Mouse (Mus musculus) Patski (cell line): ENCODE measurements at regions not wholly inside any gene's neighbourhood (a gene's known extent, or its start where the extent isn't known, plus 50 kb on each side); places are given as distances from the start of the nearest gene placed in this dataset.

ENCODE experiments used
- ATAC-seq: fragments of 100-300 bp; one replicate; pipeline ENCODE4 v1.8.0; 2021
- CTCF ChIA-PET: fragments of 350-600 bp; sonication (Branson Sonifier 250); formaldehyde crosslinking; loops from one replicate; lab custom pipeline; 2022; ENCODE audit warnings: inconsistent platforms; lab: Charles Lee
- POLR2A ChIA-PET: fragments of 350-600 bp; sonication (Branson Sonifier 250); formaldehyde crosslinking; loops from one replicate; lab custom pipeline; 2022; ENCODE audit warnings: antibody characterized with exemption, inconsistent platforms; lab: Charles Lee
- DNase-seq: peaks from one replicate; pipeline ENCODE4 v3.0.0-alpha.2; 2011; ENCODE audit warnings: low read depth, low spot score
- H3K27me3 ChIP-seq: fragments of 371-371 bp; one replicate; pipeline ENCODE4 v1.5.1; 2021
- CTCF ChIP-seq: fragments of 100-300 bp; IDR thresholded peaks from one replicate; pipeline ENCODE4 v1.5.1; 2021
- in situ Hi-C: fragments of 300-500 bp; cut with MboI; formaldehyde crosslinking; loops from 3 replicates; pipeline ENCODE4 v1.11.1; 2018; ENCODE audit warnings: low pct_unique_long_range_greater_than_20kb, mixed read lengths

- in situ Hi-C loops = no loop called here
- ATAC-seq = no peak
- ChIA-PET CTCF (no interaction called here), POLR2A (no interaction called here)
- no peak for DNase-seq
- TF ChIP-seq CTCF = no peak
- no peaks in the 10 kb centered on the region for H3K27me3 ChIP-seq
Observed at GRCm38 (mm10) chr15:42219496-42219895, 2085.3 kb downstream of the 9330182O14Rik start.

- CTCF ChIA-PET = no interaction called here
- TF ChIP-seq CTCF = no peak
- H3K27me3 ChIP-seq = no peaks in the 10 kb centered on the region
- POLR2A ChIA-PET = no interaction called here
- ATAC-seq (no peak), DNase-seq (no peak)
- in situ Hi-C loops = no loop called here
Observed at GRCm38 (mm10) chr15:42220005-42220404, 2085.8 kb downstream of the 9330182O14Rik start.

DNA sequence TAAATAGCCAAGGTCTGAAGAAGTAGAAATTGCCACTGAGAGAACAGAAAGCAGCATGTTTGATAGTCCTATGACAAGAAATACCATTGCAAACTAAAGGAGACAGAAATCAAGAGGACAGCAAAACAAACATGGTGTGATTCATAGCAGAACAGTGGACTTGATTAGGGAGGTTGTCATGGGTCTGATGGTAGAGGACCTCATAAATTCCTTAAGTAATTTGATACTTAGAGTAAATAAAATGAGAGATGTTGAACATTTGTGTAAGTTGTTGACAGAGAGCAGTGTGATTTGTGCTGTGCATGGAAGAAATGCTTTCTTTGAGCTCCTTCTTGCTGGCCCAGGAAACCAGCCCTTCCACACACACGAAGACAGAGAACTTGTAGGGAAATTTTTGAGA lies 2090.8 kb downstream of the 9330182O14Rik start:
- in situ Hi-C loops = no loop called here
- no peak for ATAC-seq
- DNase-seq = no peak
- no peaks in the 10 kb centered on the region for H3K27me3 ChIP-seq
- TF ChIP-seq CTCF = no peak
- ChIA-PET POLR2A (no interaction called here), CTCF (no interaction called here)

DNA sequence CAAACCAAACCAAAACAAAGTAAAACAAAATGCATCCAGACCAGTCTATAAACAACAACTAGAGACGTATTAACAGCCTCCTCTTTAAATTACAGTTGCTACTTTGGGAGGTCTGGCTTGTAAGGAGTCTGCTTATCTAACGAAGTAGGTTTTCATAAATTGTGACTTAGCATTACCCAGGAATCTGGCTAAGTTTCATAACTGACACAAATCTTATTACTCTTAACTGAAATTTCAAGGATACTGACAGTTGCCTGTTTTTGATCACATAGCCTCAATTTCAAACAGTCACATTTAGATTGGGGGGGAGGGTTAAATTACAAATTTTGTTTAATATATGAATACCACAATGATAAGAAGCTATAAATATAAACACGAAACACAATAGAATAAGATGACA lies 2097.5 kb downstream of the 9330182O14Rik start:
- POLR2A ChIA-PET = no interaction called here
- in situ Hi-C loops = no loop called here
- TF ChIP-seq CTCF = no peak
- ATAC-seq (no peak), DNase-seq (no peak)
- CTCF ChIA-PET = interaction anchor here (1.4 kb wide), 1 partner anchor 21 kb away, joined by 3 read pairs; no protein-coding TSS in a partner anchor
- no peaks in the 10 kb centered on the region for H3K27me3 ChIP-seq

DNA sequence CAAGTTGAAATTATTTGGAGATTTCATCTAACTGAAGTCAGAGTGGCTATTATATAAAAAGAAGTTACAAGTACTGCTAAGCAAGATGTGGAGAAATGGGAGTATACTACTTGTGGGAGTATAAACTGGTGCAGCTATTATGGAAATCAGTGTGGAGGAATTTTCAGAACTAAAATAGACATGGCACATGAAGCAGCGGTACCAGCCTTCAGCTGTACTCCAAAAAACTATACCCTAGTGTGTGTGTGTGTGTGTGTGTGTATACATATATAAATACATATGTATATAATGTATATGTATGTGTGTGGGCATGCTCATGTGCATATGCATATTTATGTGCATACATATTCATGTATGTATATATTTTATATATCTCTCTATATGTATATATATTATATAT lies 2112.6 kb downstream of the 9330182O14Rik start:
- ChIA-PET CTCF (interaction anchor here (1.3 kb wide), 1 partner anchor 36 kb away, joined by 3 read pairs; no protein-coding TSS in a partner anchor), POLR2A (no interaction called here)
- no peak for TF ChIP-seq CTCF
- ATAC-seq (no peak), DNase-seq (no peak)
- in situ Hi-C loops = no loop called here
- no peaks in the 10 kb centered on the region for H3K27me3 ChIP-seq

DNA sequence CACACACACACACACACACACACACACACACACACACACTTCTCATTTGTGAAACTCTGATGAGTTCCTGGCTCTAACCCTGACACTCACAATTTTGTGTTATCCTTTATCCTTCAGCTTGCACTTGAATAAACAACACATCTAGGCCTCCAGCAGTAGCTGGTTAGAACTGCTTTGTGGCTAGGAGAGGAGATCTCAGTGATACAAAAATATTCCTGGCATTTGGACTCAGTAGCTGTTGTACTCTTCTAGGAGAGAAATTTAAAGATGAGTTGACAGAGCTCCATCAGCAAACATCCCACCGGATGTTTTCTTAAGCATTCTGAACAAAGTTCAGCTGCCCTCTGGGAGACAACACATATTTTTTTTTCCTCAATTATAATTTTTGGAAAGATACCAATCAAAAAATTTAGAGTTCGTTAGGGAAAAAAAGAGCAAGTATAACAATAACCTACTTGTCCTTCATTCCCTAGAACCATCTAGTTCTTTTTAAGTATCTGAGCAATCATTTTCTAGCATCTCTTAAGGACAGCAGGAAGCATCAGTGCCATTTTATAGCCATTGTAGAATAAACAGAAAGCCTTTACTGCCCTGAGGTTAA lies 2118.7 kb downstream of the 9330182O14Rik start:
- no peak for TF ChIP-seq CTCF
- in situ Hi-C loops = no loop called here
- DNase-seq (no peak), ATAC-seq (no peak)
- CTCF ChIA-PET = interaction anchor here (0.8 kb wide), 1 partner anchor 22 kb away, joined by 3 read pairs; no protein-coding TSS in a partner anchor
- POLR2A ChIA-PET = interaction anchor here (0.6 kb wide), 1 partner anchor 131 kb away, joined by 3 read pairs; no protein-coding TSS in a partner anchor
- H3K27me3 ChIP-seq = no peaks in the 10 kb centered on the region

DNA sequence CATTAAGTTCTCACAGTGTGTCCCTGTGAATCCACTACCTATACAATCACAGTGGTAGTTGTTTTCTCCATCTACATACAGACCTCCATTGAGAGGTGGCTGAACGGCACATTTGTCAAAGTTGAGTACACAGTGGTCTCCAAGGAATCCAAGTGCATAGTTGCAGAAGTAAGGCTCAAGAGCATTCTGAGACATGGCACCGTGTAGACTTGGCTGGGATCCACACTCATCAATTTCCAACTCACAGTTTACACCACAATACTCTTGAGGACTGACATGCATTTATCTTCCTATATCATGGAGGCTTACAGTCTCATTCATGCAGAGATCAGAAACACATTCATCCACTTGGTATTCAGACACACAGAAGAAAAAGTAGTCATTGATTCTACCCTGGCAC lies 2122.2 kb downstream of the 9330182O14Rik start:
- ChIA-PET POLR2A (no interaction called here), CTCF (no interaction called here)
- in situ Hi-C loops = no loop called here
- DNase-seq (no peak), ATAC-seq (no peak)
- no peaks in the 10 kb centered on the region for H3K27me3 ChIP-seq
- no peak for TF ChIP-seq CTCF

GRCm38 (mm10) chr15:42275117-42275516 lies 2141.0 kb downstream of the 9330182O14Rik start:
- in situ Hi-C loops = no loop called here
- no peak for ATAC-seq
- H3K27me3 ChIP-seq = no peaks in the 10 kb centered on the region
- CTCF ChIA-PET = interaction anchor here (1.1 to 1.8 kb wide), 2 partner anchors 13 to 64 kb away, joined by 3 to 7 read pairs; no protein-coding TSS in a partner anchor
- POLR2A ChIA-PET = no interaction called here
- no peak for TF ChIP-seq CTCF
- DNase-seq = no peak

DNA sequence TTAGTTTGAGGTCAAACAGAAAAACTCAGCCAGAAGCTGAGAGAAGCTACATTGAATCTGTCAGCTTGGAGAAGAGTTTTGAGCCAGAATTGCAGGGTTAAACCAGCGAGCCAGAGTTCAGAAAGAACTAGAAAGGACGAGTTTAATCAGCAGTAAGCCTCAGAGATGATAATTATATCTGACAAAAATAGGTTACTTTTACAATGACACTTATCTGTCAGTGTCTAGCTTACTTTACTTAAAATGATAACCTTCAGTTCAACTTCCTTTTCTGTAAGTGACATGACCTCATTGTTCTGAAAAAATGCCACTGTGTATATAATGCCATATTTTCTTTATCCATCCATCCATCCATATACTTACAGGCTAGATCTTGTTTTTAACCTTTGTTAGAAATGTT lies 2143.1 kb downstream of the 9330182O14Rik start:
- in situ Hi-C loops = no loop called here
- no peak for ATAC-seq
- ChIA-PET POLR2A (no interaction called here), CTCF (no interaction called here)
- no peaks in the 10 kb centered on the region for H3K27me3 ChIP-seq
- no peak for DNase-seq
- TF ChIP-seq CTCF = no peak

- POLR2A ChIA-PET = no interaction called here
- CTCF ChIA-PET = no interaction called here
- TF ChIP-seq CTCF = no peak
Observed at GRCm38 (mm10) chr15:42280810-42281209, 2146.6 kb downstream of the 9330182O14Rik start.

GRCm38 (mm10) chr15:42296406-42296805 lies 2162.2 kb downstream of the 9330182O14Rik start:
- ATAC-seq (peak; percentile 31), DNase-seq (no peak)
- POLR2A ChIA-PET = interaction anchor here (0.6 kb wide), 1 partner anchor 80 kb away, joined by 3 read pairs; no protein-coding TSS in a partner anchor
- CTCF ChIA-PET = no interaction called here
- no peak for TF ChIP-seq CTCF
- H3K27me3 ChIP-seq = no peaks in the 10 kb centered on the region
- in situ Hi-C loops = no loop called here

More at GRCm38 (mm10) chr15:42280810-42281209, 2146.6 kb downstream of the 9330182O14Rik start:
- in situ Hi-C loops = no loop called here
- DNase-seq = no peak
- H3K27me3 ChIP-seq = no peaks in the 10 kb centered on the region
- ATAC-seq = no peak
